Mouse (Mus musculus): ENCODE data around the gene Slc25a16. TPM values are rescaled to one million over a fixed set of nuclear protein-coding genes. Genes with fewer than 3 reads are reported as not detected.
"Not testable (repeated sequence)": the region's sequence is repeated elsewhere in the genome, so short reads cannot be mapped to it uniquely, and the experiment has no call there.

The Slc25a16 gene
- polyA plus RNA-seq, 1 experiment from 2014 or later, result 13.5 TPM

- ATAC-seq (replicated peaks; ENCODE audit: low FRiP score) (no peak), DNase-seq (ENCODE audit: low spot score) (no peak)
- Histone ChIP-seq H3K9ac (ENCODE audit: low read depth, low read length) (no peak overlapping the region), H3K9me3 (ENCODE audit: control insufficient read depth, low read length) (no peaks in the 10 kb centered on the region), H3K4me3 (ENCODE audit: low read depth, low read length) (no peak overlapping the region), H3K27me3 (replicated peaks; ENCODE audit: control insufficient read depth, insufficient read depth, low read length) (no peaks in the 10 kb centered on the region), H3K4me2 (no peak overlapping the region), H3K4me1 (replicated peaks; ENCODE audit: control insufficient read depth, insufficient read depth, low read length) (no peaks in the 10 kb centered on the region), H3K27ac (ENCODE audit: low read depth, low read length) (no peak overlapping the region), H3K36me3 (ENCODE audit: control insufficient read depth, insufficient read depth, low read length) (no peaks in the 10 kb centered on the region)
- WGBS, result 74% methylated on average over 4 of the region's 4 CpGs
Measured at GRCm38 (mm10) chr10:62896774-62897173, 23.7 kb upstream of the Slc25a16 start.

DNA sequence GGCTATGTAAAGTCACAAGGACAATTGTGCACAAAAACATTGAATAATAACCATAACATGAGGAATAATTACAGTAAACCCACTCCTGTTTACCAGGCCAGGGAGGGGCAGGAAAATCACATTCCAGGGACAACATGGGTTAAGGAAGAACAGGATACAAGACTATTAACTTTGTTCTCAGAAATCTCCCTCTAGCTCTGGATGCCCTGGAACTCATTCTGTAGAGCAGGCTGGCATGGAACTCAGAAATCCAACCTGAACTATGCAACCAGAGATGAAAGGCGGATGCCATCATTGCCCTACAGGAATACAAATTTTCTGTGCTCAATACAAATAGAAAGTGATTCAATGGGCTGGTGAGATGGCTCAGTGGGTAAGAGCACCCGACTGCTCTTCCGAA is 23.0 kb upstream of the Slc25a16 start:
- no peak for ATAC-seq (replicated peaks; ENCODE audit: low FRiP score)
- no peaks in the 10 kb centered on the region for H3K9me3 ChIP-seq (ENCODE audit: control insufficient read depth, low read length)
- H3K4me1 ChIP-seq (replicated peaks; ENCODE audit: control insufficient read depth, insufficient read depth, low read length), result no peaks in the 10 kb centered on the region
- no peak overlapping the region for H3K4me3 ChIP-seq (ENCODE audit: low read depth, low read length)
- 85% methylated on average over 3 of the region's 3 CpGs for WGBS
- H3K27ac ChIP-seq (ENCODE audit: low read depth, low read length), result no peak overlapping the region
- no peaks in the 10 kb centered on the region for H3K27me3 ChIP-seq (replicated peaks; ENCODE audit: control insufficient read depth, insufficient read depth, low read length)
- no peak overlapping the region for H3K4me2 ChIP-seq
- no peak for DNase-seq (ENCODE audit: low spot score)
- no peak overlapping the region for H3K9ac ChIP-seq (ENCODE audit: low read depth, low read length)
- no peaks in the 10 kb centered on the region for H3K36me3 ChIP-seq (ENCODE audit: control insufficient read depth, insufficient read depth, low read length)

DNA sequence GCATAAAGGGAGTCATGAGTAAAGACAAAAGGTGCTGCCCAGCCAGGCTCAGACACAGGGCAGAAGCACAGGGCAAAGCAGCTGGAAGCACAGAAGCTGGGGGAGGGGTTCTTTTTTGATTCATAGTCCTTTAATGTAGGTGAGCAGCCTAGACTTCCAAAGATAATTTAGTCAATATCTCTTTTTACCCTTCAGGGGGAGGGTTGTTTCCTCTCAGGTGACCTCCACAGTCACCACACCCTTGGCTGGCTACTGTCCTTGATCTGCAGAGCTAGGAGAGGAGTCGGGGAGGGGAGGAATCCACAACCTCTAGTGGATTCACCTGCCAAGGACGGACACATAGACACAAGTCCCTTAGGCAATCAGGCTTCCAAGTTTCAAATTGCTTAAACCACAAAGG is 22.4 kb upstream of the Slc25a16 start:
- 70% methylated on average over 2 of the region's 2 CpGs for WGBS

DNA sequence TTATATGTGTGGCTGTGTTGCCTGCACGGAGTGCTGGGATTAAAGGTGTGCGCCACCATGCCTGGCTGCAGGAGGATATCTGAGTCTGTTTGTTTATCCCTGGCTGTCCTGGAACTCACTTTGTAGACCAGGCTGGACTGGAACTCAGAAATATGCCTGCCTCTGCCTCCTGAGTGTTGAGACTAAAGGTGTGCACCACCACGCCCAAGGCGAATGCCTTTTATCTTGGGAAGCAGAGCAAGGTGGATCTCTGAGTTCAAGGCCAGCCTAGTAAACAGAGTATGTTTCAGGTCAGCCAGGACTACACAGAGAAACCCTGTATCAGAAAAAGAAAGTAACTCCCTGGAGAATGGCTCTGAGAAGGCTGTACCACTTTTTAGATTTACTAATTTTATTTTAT is 20.3 kb upstream of the Slc25a16 start:
- Histone ChIP-seq H3K27ac (ENCODE audit: low read depth, low read length) (no peak overlapping the region), H3K4me1 (replicated peaks; ENCODE audit: control insufficient read depth, insufficient read depth, low read length) (no peaks in the 10 kb centered on the region), H3K4me3 (ENCODE audit: low read depth, low read length) (no peak overlapping the region), H3K4me2 (no peak overlapping the region), H3K27me3 (replicated peaks; ENCODE audit: control insufficient read depth, insufficient read depth, low read length) (no peaks in the 10 kb centered on the region), H3K9ac (ENCODE audit: low read depth, low read length) (no peak overlapping the region), H3K36me3 (ENCODE audit: control insufficient read depth, insufficient read depth, low read length) (no peaks in the 10 kb centered on the region), H3K9me3 (ENCODE audit: control insufficient read depth, low read length) (no peaks in the 10 kb centered on the region)
- no peak for ATAC-seq (replicated peaks; ENCODE audit: low FRiP score)
- no peak for DNase-seq (ENCODE audit: low spot score)
- WGBS, result 90% methylated on average over 4 of the region's 4 CpGs

More for the DNA sequence above, 22.4 kb upstream of the Slc25a16 start:
- Histone ChIP-seq H3K4me2 (no peak overlapping the region), H3K9ac (ENCODE audit: low read depth, low read length) (no peak overlapping the region), H3K9me3 (ENCODE audit: control insufficient read depth, low read length) (no peaks in the 10 kb centered on the region), H3K27ac (ENCODE audit: low read depth, low read length) (no peak overlapping the region), H3K4me1 (replicated peaks; ENCODE audit: control insufficient read depth, insufficient read depth, low read length) (no peaks in the 10 kb centered on the region), H3K27me3 (replicated peaks; ENCODE audit: control insufficient read depth, insufficient read depth, low read length) (no peaks in the 10 kb centered on the region), H3K36me3 (ENCODE audit: control insufficient read depth, insufficient read depth, low read length) (no peaks in the 10 kb centered on the region), H3K4me3 (ENCODE audit: low read depth, low read length) (no peak overlapping the region)
- DNase-seq (ENCODE audit: low spot score), result no peak
- ATAC-seq (replicated peaks; ENCODE audit: low FRiP score), result no peak

GRCm38 (mm10) chr10:62901826-62902225 is 18.6 kb upstream of the Slc25a16 start:
- Histone ChIP-seq H3K4me3 (ENCODE audit: low read depth, low read length) (no peak overlapping the region), H3K27me3 (replicated peaks; ENCODE audit: control insufficient read depth, insufficient read depth, low read length) (no peaks in the 10 kb centered on the region), H3K4me1 (replicated peaks; ENCODE audit: control insufficient read depth, insufficient read depth, low read length) (no peaks in the 10 kb centered on the region), H3K4me2 (no peak overlapping the region), H3K27ac (ENCODE audit: low read depth, low read length) (no peak overlapping the region), H3K36me3 (ENCODE audit: control insufficient read depth, insufficient read depth, low read length) (no peaks in the 10 kb centered on the region), H3K9ac (ENCODE audit: low read depth, low read length) (no peak overlapping the region), H3K9me3 (ENCODE audit: control insufficient read depth, low read length) (no peaks in the 10 kb centered on the region)
- WGBS, result 48% methylated on average over 8 of the region's 8 CpGs
- DNase-seq (ENCODE audit: low spot score), result no peak
- ATAC-seq (replicated peaks; ENCODE audit: low FRiP score), result no peak

GRCm38 (mm10) chr10:62902829-62903228 is 17.6 kb upstream of the Slc25a16 start:
- no peak overlapping the region for H3K4me3 ChIP-seq (ENCODE audit: low read depth, low read length)
- H3K27ac ChIP-seq (ENCODE audit: low read depth, low read length), result no peak overlapping the region
- H3K4me2 ChIP-seq, result no peak overlapping the region
- no peak overlapping the region for H3K9ac ChIP-seq (ENCODE audit: low read depth, low read length)
- no peak for DNase-seq (ENCODE audit: low spot score)
- H3K36me3 ChIP-seq (ENCODE audit: control insufficient read depth, insufficient read depth, low read length), result no peaks in the 10 kb centered on the region
- no peaks in the 10 kb centered on the region for H3K27me3 ChIP-seq (replicated peaks; ENCODE audit: control insufficient read depth, insufficient read depth, low read length)
- H3K9me3 ChIP-seq (ENCODE audit: control insufficient read depth, low read length), result no peaks in the 10 kb centered on the region
- no peak for ATAC-seq (replicated peaks; ENCODE audit: low FRiP score)
- H3K4me1 ChIP-seq (replicated peaks; ENCODE audit: control insufficient read depth, insufficient read depth, low read length), result no peaks in the 10 kb centered on the region
- 38% methylated on average over 1 of the region's 1 CpGs for WGBS

DNA sequence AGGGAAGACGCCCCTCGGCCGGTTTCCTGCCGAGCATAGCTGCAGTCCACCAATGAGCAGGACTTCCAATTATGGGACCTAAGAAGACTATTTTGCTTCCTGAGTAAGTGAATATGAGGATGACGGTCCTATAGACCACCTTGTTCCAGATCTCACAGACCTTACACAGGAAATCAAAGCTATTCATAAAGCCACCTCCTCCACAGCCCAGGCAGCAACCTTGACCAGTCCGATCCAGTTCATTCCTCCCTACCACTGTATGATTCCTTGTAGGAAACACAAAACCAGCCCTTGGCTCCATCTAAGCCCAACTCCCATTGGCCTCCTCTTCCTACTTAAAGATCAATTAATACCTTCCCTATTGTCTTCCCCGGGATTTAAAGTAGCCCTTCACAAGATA is 14.1 kb upstream of the Slc25a16 start:
- Histone ChIP-seq H3K36me3 (ENCODE audit: control insufficient read depth, insufficient read depth, low read length) (no peaks in the 10 kb centered on the region), H3K4me2 (no peak overlapping the region), H3K9ac (ENCODE audit: low read depth, low read length) (no peak overlapping the region), H3K4me1 (replicated peaks; ENCODE audit: control insufficient read depth, insufficient read depth, low read length) (no peaks in the 10 kb centered on the region), H3K27me3 (replicated peaks; ENCODE audit: control insufficient read depth, insufficient read depth, low read length) (no peaks in the 10 kb centered on the region), H3K27ac (ENCODE audit: low read depth, low read length) (no peak overlapping the region), H3K9me3 (ENCODE audit: control insufficient read depth, low read length) (no peaks in the 10 kb centered on the region), H3K4me3 (ENCODE audit: low read depth, low read length) (no peak overlapping the region)
- no peak for DNase-seq (ENCODE audit: low spot score)
- 84% methylated on average over 7 of the region's 7 CpGs for WGBS
- no peak for ATAC-seq (replicated peaks; ENCODE audit: low FRiP score)

GRCm38 (mm10) chr10:62908896-62909295 is 11.5 kb upstream of the Slc25a16 start, which contains the start of gene Tet1:
Tet1 (minus strand) TSS chr10:62908996.
- no CpG with 5 or more reads among the region's 1 CpGs for WGBS
- not testable (repeated sequence) for H3K4me3 ChIP-seq (ENCODE audit: low read depth, low read length); H3K27ac ChIP-seq (ENCODE audit: low read depth, low read length); H3K4me1 ChIP-seq (replicated peaks; ENCODE audit: control insufficient read depth, insufficient read depth, low read length); H3K36me3 ChIP-seq (ENCODE audit: control insufficient read depth, insufficient read depth, low read length); H3K9me3 ChIP-seq (ENCODE audit: control insufficient read depth, low read length); H3K27me3 ChIP-seq (replicated peaks; ENCODE audit: control insufficient read depth, insufficient read depth, low read length); ATAC-seq (replicated peaks; ENCODE audit: low FRiP score); DNase-seq (ENCODE audit: low spot score); H3K4me2 ChIP-seq; H3K9ac ChIP-seq (ENCODE audit: low read depth, low read length)

GRCm38 (mm10) chr10:62911120-62911519 is 9.3 kb upstream of the Slc25a16 start:
- DNase-seq (ENCODE audit: low spot score) (no peak), ATAC-seq (replicated peaks; ENCODE audit: low FRiP score) (no peak)
- Histone ChIP-seq H3K36me3 (ENCODE audit: control insufficient read depth, insufficient read depth, low read length) (no peaks in the 10 kb centered on the region), H3K27me3 (replicated peaks; ENCODE audit: control insufficient read depth, insufficient read depth, low read length) (no peaks in the 10 kb centered on the region), H3K9me3 (ENCODE audit: control insufficient read depth, low read length) (no peaks in the 10 kb centered on the region), H3K4me1 (replicated peaks; ENCODE audit: control insufficient read depth, insufficient read depth, low read length) (no peaks in the 10 kb centered on the region), H3K4me3 (ENCODE audit: low read depth, low read length) (no peak overlapping the region), H3K9ac (ENCODE audit: low read depth, low read length) (no peak overlapping the region), H3K4me2 (no peak overlapping the region), H3K27ac (ENCODE audit: low read depth, low read length) (no peak overlapping the region)
- 75% methylated on average over 2 of the region's 2 CpGs for WGBS
